Mouse (Mus musculus) liver, postnatal 0 days (tissue): ENCODE results near the gene Ctbs. TPM values are rescaled to one million over a fixed set of nuclear protein-coding genes. Genes with fewer than 3 reads are reported as not detected.
"Not testable (repeated sequence)": the region's sequence is repeated elsewhere in the genome, so short reads cannot be mapped to it uniquely, and the experiment has no call there.

Experiments used
- ATAC-seq: fragments of 200-750 bp; cut with Nextera tagmentation; 2 replicates; pipeline ENCODE4 v1.8.0; 2017; ENCODE audit warnings: mild to moderate bottlenecking, moderate library complexity
- DNase-seq: peaks from one replicate; pipeline ENCODE4 v3.0.0-alpha.2; 2016
- H3K27ac ChIP-seq: fragments of 300-500 bp; sonication (generic); 2 replicates; pipeline ENCODE4 v1.5.1; 2014; ENCODE audit warnings: antibody characterized with exemption, moderate library complexity, mild to moderate bottlenecking, low read depth
- H3K27me3 ChIP-seq: fragments of 300-500 bp; sonication (generic); 2 replicates; pipeline ENCODE4 v1.6.1; 2014; ENCODE audit warnings: low read length, control low read depth, mixed read lengths; ENCODE audit not compliant: insufficient read depth
- H3K36me3 ChIP-seq: fragments of 300-500 bp; sonication (generic); replicated peaks from 2 replicates; pipeline ENCODE4 v1.6.1; 2014; ENCODE audit warnings: mild to moderate bottlenecking, control low read depth, low read length, moderate library complexity, mixed read lengths; ENCODE audit not compliant: insufficient read depth
- H3K4me1 ChIP-seq: fragments of 300-500 bp; sonication (generic); 2 replicates; pipeline ENCODE4 v1.6.1; 2014; ENCODE audit warnings: antibody characterized with exemption, mild to moderate bottlenecking, control low read depth; ENCODE audit not compliant: insufficient read depth
- H3K4me2 ChIP-seq: fragments of 300-500 bp; sonication (generic); 2 replicates; pipeline ENCODE4 v1.6.1; 2014; ENCODE audit warnings: low read depth, mild to moderate bottlenecking, low read length, moderate library complexity, mixed read lengths
- H3K4me3 ChIP-seq: fragments of 300-500 bp; sonication (generic); 2 replicates; pipeline ENCODE4 v1.5.1; 2014; ENCODE audit warnings: low read depth, low read length
- H3K9ac ChIP-seq: fragments of 300-500 bp; sonication (generic); replicated peaks from 2 replicates; pipeline ENCODE4 v1.6.1; 2014; ENCODE audit warnings: mild to moderate bottlenecking, moderate library complexity
- H3K9me3 ChIP-seq: fragments of 300-500 bp; sonication (generic); 2 replicates; pipeline ENCODE4 v1.6.1; 2016; ENCODE audit warnings: mild to moderate bottlenecking, control low read depth, low read length, mixed read lengths
- CTCF ChIP-seq: sonication (generic); IDR thresholded peaks from 2 replicates; pipeline ENCODE4 v1.5.1; 2016; ENCODE audit warnings: antibody characterized with exemption, low read depth
- EP300 ChIP-seq: IDR thresholded peaks from 2 replicates; pipeline ENCODE4 v1.6.1; 2016; ENCODE audit warnings: antibody characterized with exemption, low read depth, mild to moderate bottlenecking
- WGBS: fragments of 180-500 bp; shearing (Covaris S2); extraction: QIAGEN DNeasy Blood & Tissue Kit; methylation state at CpG from one replicate; pipeline ENCODE4 v1.1.7; 2014; ENCODE audit not compliant: insufficient replicate concordance; 5-methylcytosine and 5-hydroxymethylcytosine counted together
- polyA plus RNA-seq: library from polyadenylated mRNA; unstranded; fragments of >200 nt; fragmentation: Nextera tagmentation; extraction: Ambion mirVana; gene quantifications from 2 replicates; pipeline ENCODE4 v1.2.1, GENCODE M21; 2015

Gene Ctbs
- polyA plus RNA-seq, 1 experiment from 2014 or later: 9.9 TPM

- TF ChIP-seq CTCF (no peak), EP300 (no peak)
- H3K4me1 ChIP-seq: no peaks in the 10 kb centered on the region
- ATAC-seq (no peak), DNase-seq (no peak)
- H3K36me3 ChIP-seq: peaks cover 45% of the 10 kb centered on the region
- no peak overlapping the region for H3K4me2 ChIP-seq
- no peak overlapping the region for H3K27ac ChIP-seq
- no peak overlapping the region for H3K4me3 ChIP-seq
- H3K27me3 ChIP-seq: no peaks in the 10 kb centered on the region
- no peak overlapping the region for H3K9ac ChIP-seq
- WGBS: 85% methylated on average over 7 of the region's 7 CpGs
- H3K9me3 ChIP-seq: no peaks in the 10 kb centered on the region
These were observed 25.2 kb upstream of the Ctbs start for GRCm38 (mm10) chr3:146424306-146424900.

GRCm38 (mm10) chr3:146425902-146426301, 23.7 kb upstream of the Ctbs start:
- DNase-seq (no peak), ATAC-seq (no peak)
- Histone ChIP-seq H3K27ac (no peak overlapping the region), H3K4me1 (no peaks in the 10 kb centered on the region), H3K4me3 (no peak overlapping the region), H3K4me2 (no peak overlapping the region), H3K9me3 (no peaks in the 10 kb centered on the region), H3K27me3 (no peaks in the 10 kb centered on the region), H3K9ac (no peak overlapping the region), H3K36me3 (peaks cover 42% of the 10 kb centered on the region)
- no peak for TF ChIP-seq CTCF
- no peak for TF ChIP-seq EP300
- WGBS: 89% methylated on average over 7 of the region's 7 CpGs

GRCm38 (mm10) chr3:146426489-146426888, 23.1 kb upstream of the Ctbs start:
- TF ChIP-seq EP300 (no peak), CTCF (no peak)
- DNase-seq: no peak
- Histone ChIP-seq H3K9me3 (no peaks in the 10 kb centered on the region), H3K9ac (no peak overlapping the region), H3K27ac (no peak overlapping the region), H3K27me3 (no peaks in the 10 kb centered on the region), H3K36me3 (peaks cover 47% of the 10 kb centered on the region), H3K4me1 (no peaks in the 10 kb centered on the region), H3K4me2 (no peak overlapping the region), H3K4me3 (no peak overlapping the region)
- ATAC-seq: no peak
- WGBS: 91% methylated on average over 8 of the region's 8 CpGs

- DNase-seq: peak; percentile 10
- H3K36me3 ChIP-seq: peaks cover 63% of the 10 kb centered on the region
- H3K27me3 ChIP-seq, H3K27ac ChIP-seq, H3K9ac ChIP-seq, ATAC-seq, H3K9me3 ChIP-seq, H3K4me3 ChIP-seq, H3K4me1 ChIP-seq, H3K4me2 ChIP-seq: not testable (repeated sequence)
- WGBS: 91% methylated on average over 10 of the region's 11 CpGs
These were observed 16.5 kb upstream of the Ctbs start for GRCm38 (mm10) chr3:146433063-146433462.

- no peak overlapping the region for H3K27ac ChIP-seq
- no peak overlapping the region for H3K4me3 ChIP-seq
- DNase-seq (peak; percentile 11), ATAC-seq (no peak)
- 92% methylated on average over 14 of the region's 14 CpGs for WGBS
- H3K36me3 ChIP-seq: peaks cover 63% of the 10 kb centered on the region
- no peaks in the 10 kb centered on the region for H3K4me1 ChIP-seq
- H3K4me2 ChIP-seq: no peak overlapping the region
- no peaks in the 10 kb centered on the region for H3K27me3 ChIP-seq
- H3K9ac ChIP-seq: no peak overlapping the region
- TF ChIP-seq EP300: no peak
- no peak for TF ChIP-seq CTCF
- H3K9me3 ChIP-seq: no peaks in the 10 kb centered on the region
These were observed 15.8 kb upstream of the Ctbs start for GRCm38 (mm10) chr3:146433681-146434350.

- Histone ChIP-seq H3K9me3 (no peaks in the 10 kb centered on the region), H3K27ac (no peak overlapping the region), H3K4me3 (no peak overlapping the region), H3K9ac (no peak overlapping the region), H3K27me3 (no peaks in the 10 kb centered on the region), H3K4me1 (no peaks in the 10 kb centered on the region), H3K4me2 (no peak overlapping the region), H3K36me3 (peaks cover 60% of the 10 kb centered on the region)
- no peak for TF ChIP-seq CTCF
- TF ChIP-seq EP300: no peak
- DNase-seq (no peak), ATAC-seq (no peak)
- 95% methylated on average over 8 of the region's 8 CpGs for WGBS
These were observed 14.9 kb upstream of the Ctbs start for GRCm38 (mm10) chr3:146434686-146435085.
